ENCODE assay signal across 22 mouse cellular contexts in genomic region chr8:126778673-126779072, GRCm38 (mm10).
"Had no signal": no experiment of that assay in that cellular context is flagged by ENCODE, and none has a peak within 500 bp of the region (broad histone marks: within the 10 kb centered on the region; RNA-seq: fewer than 3 reads in every experiment).

No protein-coding gene starts in this region.

- H3K4me1 ChIP-seq: midbrain, embryonic 10.5 days; midbrain, embryonic 13.5 days; neural tube, embryonic 12.5 days; neural tube, embryonic 15.5 days had no signal

- H3K4me3 ChIP-seq: layer of hippocampus, adult 2 months; limb, embryonic 12.5 days; limb, embryonic 15.5 days; liver, embryonic 15.5 days; megakaryocyte, embryonic 14.5 days; midbrain, embryonic 10.5 days; midbrain, embryonic 13.5 days; neural tube, embryonic 12.5 days; neural tube, embryonic 15.5 days had no signal

- H3K27ac ChIP-seq: kidney, postnatal 0 days; layer of hippocampus, adult 2 months; limb, embryonic 12.5 days; limb, embryonic 15.5 days; liver, embryonic 15.5 days; midbrain, embryonic 10.5 days; midbrain, embryonic 13.5 days; neural tube, embryonic 12.5 days; neural tube, embryonic 15.5 days had no signal

- H3K36me3 ChIP-seq: limb, embryonic 12.5 days; limb, embryonic 15.5 days; liver, embryonic 15.5 days; midbrain, embryonic 10.5 days; midbrain, embryonic 13.5 days; neural tube, embryonic 12.5 days; neural tube, embryonic 15.5 days had no signal

- ATAC-seq: inflammation-experienced regulatory T-cells, adult 6 months; intestine, embryonic 16.5 days; midbrain, embryonic 13.5 days had no signal

- H3K27me3 ChIP-seq: limb, embryonic 12.5 days; limb, embryonic 15.5 days; liver, embryonic 15.5 days; midbrain, embryonic 13.5 days; neural tube, embryonic 12.5 days; neural tube, embryonic 15.5 days had no signal

- DNase-seq: kidney, adult 18-20 months; kidney, adult 9 months; layer of hippocampus, adult 9-11 months; layer of hippocampus, postnatal 36 days; left cerebral cortex, postnatal 4 days; lung, adult 2 months; right cerebral cortex, adult 18-20 months; right cerebral cortex, postnatal 25 days; thymus, adult 18-20 months; thymus, postnatal 4 days had no signal
